Mouse (Mus musculus) ovary, adult 18-20 months (tissue): ENCODE measurements at regions not wholly inside any gene's neighbourhood (a gene's known extent, or its start where the extent isn't known, plus 50 kb on each side); places are given as distances from the start of the nearest gene placed in this dataset.
"Not testable (repeated sequence)": the region's sequence is repeated elsewhere in the genome, so short reads cannot be mapped to it uniquely, and the experiment has no call there.

Experiments used
- DNase-seq: peaks from one replicate; pipeline ENCODE4 v3.0.0; 2022; ENCODE audit warnings: low spot score, mixed read lengths

GRCm38 (mm10) chr15:31989093-31989492 is 188.0 kb upstream of the Tas2r119 start:
- DNase-seq, result no peak

- DNase-seq, result peak; percentile 8
Observed at GRCm38 (mm10) chr15:31989593-31990290, 187.3 kb upstream of the Tas2r119 start.

GRCm38 (mm10) chr15:31997996-31998395 is 179.1 kb upstream of the Tas2r119 start:
- no peak for DNase-seq

- DNase-seq, result no peak
Observed at GRCm38 (mm10) chr15:31999553-31999952, 177.5 kb upstream of the Tas2r119 start.

GRCm38 (mm10) chr15:32002950-32003422 is 174.1 kb upstream of the Tas2r119 start:
- no peak for DNase-seq

GRCm38 (mm10) chr15:32003489-32003888 is 173.6 kb upstream of the Tas2r119 start:
- no peak for DNase-seq

- DNase-seq, result no peak
Observed at GRCm38 (mm10) chr15:32005986-32006385, 171.1 kb upstream of the Tas2r119 start.

GRCm38 (mm10) chr15:32009818-32010217 is 167.3 kb upstream of the Tas2r119 start:
- DNase-seq, result no peak

GRCm38 (mm10) chr15:32012044-32012443 is 165.0 kb upstream of the Tas2r119 start:
- DNase-seq, result no peak

GRCm38 (mm10) chr15:32012838-32013237 is 164.3 kb upstream of the Tas2r119 start:
- DNase-seq, result no peak

- no peak for DNase-seq
Observed at GRCm38 (mm10) chr15:32015169-32015568, 161.9 kb upstream of the Tas2r119 start.

- no peak for DNase-seq
Observed at GRCm38 (mm10) chr15:32020323-32021008, 156.6 kb upstream of the Tas2r119 start.

- no peak for DNase-seq
Observed at GRCm38 (mm10) chr15:32021009-32021602, 156.0 kb upstream of the Tas2r119 start.

- DNase-seq, result no peak
Observed at GRCm38 (mm10) chr15:32034091-32034490, 143.0 kb upstream of the Tas2r119 start.

- DNase-seq, result no peak
Observed at GRCm38 (mm10) chr15:32034790-32035189, 142.3 kb upstream of the Tas2r119 start.

GRCm38 (mm10) chr15:32041764-32042163 is 135.3 kb upstream of the Tas2r119 start:
- DNase-seq, result no peak

GRCm38 (mm10) chr15:32042173-32042572 is 134.9 kb upstream of the Tas2r119 start:
- DNase-seq, result peak; percentile 28

- peak; percentile 12 for DNase-seq
Observed at GRCm38 (mm10) chr15:32042589-32042988, 134.5 kb upstream of the Tas2r119 start.

- no peak for DNase-seq
Observed at GRCm38 (mm10) chr15:32043207-32043606, 133.9 kb upstream of the Tas2r119 start.

- not testable (repeated sequence) for DNase-seq
Observed at GRCm38 (mm10) chr15:32043670-32044069, 133.4 kb upstream of the Tas2r119 start.

- no peak for DNase-seq
Observed at GRCm38 (mm10) chr15:32048836-32049235, 128.3 kb upstream of the Tas2r119 start.

- no peak for DNase-seq
Observed at GRCm38 (mm10) chr15:32061573-32061972, 115.5 kb upstream of the Tas2r119 start.

- no peak for DNase-seq
Observed at GRCm38 (mm10) chr15:32082109-32082508, 95.0 kb upstream of the Tas2r119 start.
